Mouse (Mus musculus) telencephalon, adult 2 months (tissue): Measurements from ENCODE around the gene Iscu.
"Not testable (repeated sequence)": the region's sequence is repeated elsewhere in the genome, so short reads cannot be mapped to it uniquely, and the experiment has no call there.

ENCODE experiments used
- DNase-seq: peaks from one replicate; pipeline ENCODE4 v3.0.0-alpha.2; 2011; ENCODE audit warnings: low read depth, low spot score

Iscu gene

GRCm38 (mm10) chr5:113786985-113787384, 14.4 kb downstream of the Iscu start:
- DNase-seq: no peak

GRCm38 (mm10) chr5:113788645-113789044, 16.1 kb downstream of the Iscu start:
- no peak for DNase-seq

GRCm38 (mm10) chr5:113789075-113789788, 16.7 kb downstream of the Iscu start:
- DNase-seq: no peak

DNA sequence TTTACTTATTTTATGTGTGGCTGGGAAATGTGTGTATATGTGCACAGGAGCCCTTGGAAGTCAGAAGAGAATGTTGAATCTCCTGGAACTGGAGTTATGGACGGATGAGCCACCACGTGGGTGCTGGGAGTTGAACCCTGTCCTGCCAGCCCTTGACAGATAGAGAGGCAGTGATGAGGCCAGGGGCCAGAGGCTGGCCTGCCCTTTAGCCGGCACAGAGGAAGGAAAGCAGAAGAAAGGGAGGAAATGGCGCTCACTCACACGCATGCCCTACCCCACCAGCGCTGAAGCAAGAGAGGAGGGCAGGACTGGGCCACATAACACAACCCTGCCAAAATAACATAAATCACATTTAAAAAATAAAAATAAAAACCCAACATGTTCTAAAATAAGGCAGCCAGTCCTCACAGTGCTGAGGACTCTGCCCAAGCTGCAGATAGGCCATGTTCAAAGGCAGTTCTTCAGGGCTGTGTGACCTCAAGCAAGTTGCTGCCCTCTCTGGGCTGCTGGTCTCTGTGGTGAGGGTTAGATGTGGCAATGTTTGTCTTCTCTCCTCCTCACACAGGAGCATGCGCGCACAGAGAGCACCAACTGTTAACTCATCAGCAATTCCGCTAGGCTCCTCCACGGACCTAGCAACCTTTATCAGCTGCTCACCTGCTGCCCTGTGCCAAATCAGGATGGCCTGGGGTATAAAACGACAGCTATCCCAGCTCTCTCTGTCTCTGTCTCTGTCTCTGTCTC, 18.1 kb downstream of the Iscu start:
- no peak for DNase-seq

DNA sequence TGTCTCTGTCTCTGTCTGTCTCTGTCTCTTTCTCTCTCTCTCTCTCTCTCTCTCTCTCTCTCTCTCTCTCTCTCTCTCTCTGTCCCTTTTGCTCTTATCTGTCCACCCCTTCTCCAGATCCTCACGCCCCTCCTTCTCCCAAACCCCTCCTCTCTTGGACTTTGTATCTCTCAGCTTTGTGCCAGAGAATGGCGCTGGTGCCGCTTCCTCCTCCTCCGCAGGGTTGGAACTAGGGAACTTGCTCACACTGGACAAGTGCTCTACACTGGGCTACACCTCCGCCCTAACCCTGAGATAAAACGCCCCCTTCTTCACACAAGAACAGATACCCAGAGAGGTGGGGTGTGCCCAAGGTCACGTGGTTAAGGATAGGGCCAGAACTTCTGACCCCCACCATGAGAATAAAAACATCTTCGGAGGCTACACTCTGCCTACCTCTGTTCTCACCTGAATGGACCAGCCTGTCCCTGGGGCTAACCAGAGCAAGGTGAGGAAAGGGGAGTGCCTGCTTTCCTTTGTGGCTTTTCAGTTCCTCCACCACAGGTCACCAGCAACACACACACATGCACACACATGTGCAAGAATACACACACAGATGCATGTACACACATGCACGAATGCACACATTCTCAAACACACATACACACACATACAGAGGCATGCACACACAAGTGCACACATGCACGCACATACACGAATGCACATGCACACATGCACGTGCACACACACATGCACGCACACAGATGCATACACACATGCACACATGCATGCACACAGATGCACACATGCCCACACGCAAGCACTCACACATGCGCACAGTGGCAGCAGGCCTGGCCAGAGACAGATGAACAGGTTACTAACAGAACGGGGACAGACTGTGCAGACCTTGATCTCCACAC, 18.9 kb downstream of the Iscu start:
- DNase-seq: no peak

- no peak for DNase-seq
These were observed 24.0 kb downstream of the Iscu start for GRCm38 (mm10) chr5:113796401-113797148.

- no peak for DNase-seq
These were observed 24.8 kb downstream of the Iscu start for GRCm38 (mm10) chr5:113797149-113797882.

DNA sequence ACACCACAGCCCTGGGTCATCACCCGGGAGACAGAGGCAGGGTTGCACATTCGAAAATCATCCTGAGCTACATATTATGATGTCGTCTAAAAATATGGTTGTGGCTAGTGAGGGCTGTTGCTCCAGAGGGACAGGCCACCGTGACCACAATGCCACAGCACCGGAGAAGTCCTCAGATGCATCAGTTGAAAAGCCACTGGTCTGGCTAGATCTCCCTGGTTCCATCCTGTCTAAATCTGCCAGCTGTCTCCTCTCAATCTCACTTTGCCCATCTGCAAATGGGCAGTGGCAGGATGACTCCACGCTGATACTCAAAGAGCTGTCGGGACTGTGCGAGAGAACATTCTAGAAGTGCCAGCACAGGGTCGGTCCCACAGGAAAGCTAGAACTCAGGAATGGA, 26.0 kb downstream of the Iscu start:
- DNase-seq: no peak

DNA sequence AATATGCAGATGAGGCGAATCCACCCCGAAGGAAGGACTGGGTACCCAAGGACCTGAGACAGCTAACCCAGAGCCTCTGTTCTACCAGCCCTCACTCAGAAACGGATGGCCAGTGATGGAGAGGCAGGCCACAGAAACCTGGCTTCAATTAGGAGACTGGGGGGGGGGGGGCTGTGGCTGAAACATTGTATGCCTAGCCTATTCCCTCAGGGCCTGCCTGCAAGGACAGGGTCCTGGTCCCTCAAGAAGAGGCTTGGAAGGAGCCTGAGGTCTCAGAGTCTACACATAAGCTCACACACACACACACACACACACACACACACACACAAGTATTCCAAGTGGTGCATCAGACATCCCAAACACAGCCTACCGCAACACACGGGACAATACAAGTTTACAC, 27.1 kb downstream of the Iscu start:
- no peak for DNase-seq

DNA sequence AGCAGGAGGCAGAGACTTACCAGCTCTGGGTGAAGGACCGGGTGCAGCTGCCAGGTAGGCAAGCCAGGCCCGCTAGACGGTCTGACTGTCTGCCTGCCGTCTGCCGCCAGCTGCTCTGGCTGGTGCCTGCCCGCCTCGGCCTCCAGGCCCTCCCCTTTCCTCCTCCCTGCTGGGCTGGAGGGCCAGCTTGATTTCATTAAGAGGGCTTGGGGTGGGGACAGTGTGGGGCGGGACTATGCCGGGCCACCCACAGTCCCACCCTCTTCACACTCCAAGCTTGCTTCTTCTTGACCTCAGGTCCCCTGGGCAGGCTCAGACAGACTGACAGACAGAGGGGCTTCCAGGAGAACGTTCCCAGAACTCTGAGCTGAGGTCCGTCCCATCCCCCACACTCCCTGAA, 27.7 kb downstream of the Iscu start, which contains the start of gene Tmem119:
TSS of gene Tmem119 (minus strand) at position 237 of the 400 bp plus-strand sequence.
- no peak for DNase-seq

- DNase-seq: no peak
These were observed 31.9 kb downstream of the Iscu start for GRCm38 (mm10) chr5:113804395-113804966.

DNA sequence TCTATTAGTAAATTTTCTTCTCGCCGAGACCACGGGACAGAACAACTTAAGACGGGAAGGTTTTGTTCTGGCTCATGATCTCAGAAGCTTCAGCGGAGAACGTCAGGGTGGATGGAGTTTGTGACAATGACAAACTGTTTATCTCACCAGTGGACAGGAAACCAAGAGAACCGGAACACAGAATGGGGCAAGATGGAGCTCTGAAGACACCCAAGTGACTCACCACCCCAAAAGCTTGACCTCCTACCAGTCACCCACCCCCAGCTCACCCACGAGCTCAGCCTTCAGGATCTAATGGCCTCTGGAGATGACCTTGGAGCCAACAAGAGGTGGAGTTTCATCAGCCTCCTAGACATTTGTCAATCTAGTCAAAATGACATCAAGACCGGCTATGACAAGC, 32.8 kb downstream of the Iscu start:
- no peak for DNase-seq

- DNase-seq: no peak
These were observed 33.9 kb downstream of the Iscu start for GRCm38 (mm10) chr5:113806414-113806813.

DNA sequence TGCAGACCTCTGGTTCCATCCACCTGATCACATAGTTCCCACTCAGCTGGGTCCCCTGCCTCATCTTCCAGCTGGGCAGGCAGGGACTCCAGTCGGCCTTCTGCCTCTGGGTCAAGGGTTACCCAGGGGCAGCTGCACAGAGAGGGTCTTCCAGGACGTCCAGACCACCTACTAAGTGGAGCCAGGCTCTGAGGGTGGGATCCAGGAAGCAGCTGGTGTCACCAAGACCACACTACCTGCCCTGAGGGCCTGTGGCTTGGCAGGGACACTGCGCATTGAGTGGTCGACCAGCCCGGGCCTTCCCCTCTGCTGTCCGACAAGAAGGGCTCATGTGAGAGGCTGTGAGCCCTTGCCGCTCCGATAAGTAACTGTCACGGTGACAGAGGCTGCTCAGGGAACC, 35.2 kb downstream of the Iscu start:
- no peak for DNase-seq

- no peak for DNase-seq
These were observed 35.6 kb downstream of the Iscu start for GRCm38 (mm10) chr5:113808177-113808576.

- no peak for DNase-seq
These were observed 37.6 kb downstream of the Iscu start for GRCm38 (mm10) chr5:113810111-113810510.

DNA sequence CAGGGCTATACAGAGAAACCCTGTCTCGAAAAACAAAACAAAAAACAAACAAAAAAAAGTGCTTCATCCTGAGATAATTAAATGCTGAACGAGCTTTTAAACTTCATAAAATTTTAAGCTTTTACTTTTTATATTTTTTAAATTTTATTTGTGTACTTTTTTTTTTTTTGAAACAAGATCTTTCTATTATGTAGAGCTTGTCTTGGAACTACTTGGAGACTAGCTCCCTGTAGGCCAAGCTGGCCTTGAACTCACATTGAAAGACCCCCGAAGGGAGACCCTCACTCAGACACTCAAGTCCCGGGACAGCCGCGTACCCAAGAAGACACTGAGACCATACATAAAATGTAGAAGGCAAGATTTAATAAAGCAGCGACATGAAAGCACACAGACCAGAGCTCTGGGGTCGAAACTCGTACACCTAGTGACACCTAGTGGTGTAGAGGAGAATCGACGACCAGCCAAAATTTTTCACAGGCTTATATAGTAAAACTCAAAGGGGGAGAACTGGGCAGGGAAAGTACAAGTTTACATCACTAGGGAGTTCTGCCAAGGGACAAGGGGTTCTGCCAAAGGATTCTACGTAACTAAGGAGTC, 39.4 kb downstream of the Iscu start:
- not testable (repeated sequence) for DNase-seq

DNA sequence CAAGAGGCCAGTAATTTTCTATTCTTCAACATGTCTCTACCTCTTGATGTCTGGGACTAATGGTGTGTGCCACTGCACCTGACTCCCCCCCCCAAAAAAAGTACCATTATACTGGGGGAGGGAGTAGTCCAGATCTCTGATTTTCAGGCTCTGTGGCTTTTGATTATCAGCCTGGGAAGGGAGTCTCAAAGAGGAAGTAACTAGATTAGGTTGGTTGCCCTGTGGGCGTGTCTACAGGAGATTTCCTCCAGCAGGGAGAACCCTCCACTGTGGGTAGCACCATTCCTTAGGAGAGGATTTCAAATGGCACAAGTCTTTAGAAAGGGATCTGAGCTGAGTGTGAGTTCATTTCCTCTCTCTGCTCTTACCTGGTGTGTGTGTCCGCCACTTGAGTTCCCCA, 40.1 kb downstream of the Iscu start:
- DNase-seq: no peak

GRCm38 (mm10) chr5:113813608-113814007, 41.1 kb downstream of the Iscu start:
- DNase-seq: no peak
